Mouse (Mus musculus) forebrain, embryonic 14.5 days (tissue): ENCODE data around the gene Ap5z1. TPM values are rescaled to one million over a fixed set of nuclear protein-coding genes. Genes with fewer than 3 reads are reported as not detected.
A peak's percentile ranks its signal among the peaks of the same experiment; 100 is the strongest.

Experiments
- ATAC-seq: fragments of 200-750 bp; cut with Nextera tagmentation; 2 replicates; pipeline ENCODE4 v1.8.0; 2017; ENCODE audit warnings: mild to moderate bottlenecking, moderate library complexity
- DNase-seq: peaks from one replicate; pipeline ENCODE4 v3.0.0-alpha.2; 2015; ENCODE audit warnings: low spot score
- H3K27ac ChIP-seq: fragments of 300-500 bp; sonication (generic); 2 replicates; pipeline ENCODE4 v1.5.1; 2014; ENCODE audit warnings: low read depth, mild to moderate bottlenecking, control low read depth, low read length, moderate library complexity
- H3K27me3 ChIP-seq: fragments of 300-500 bp; sonication (generic); replicated peaks from 2 replicates; pipeline ENCODE4 v1.6.1; 2014; ENCODE audit warnings: low read length, control low read depth, mixed read lengths; ENCODE audit not compliant: control insufficient read depth, insufficient read depth
- H3K36me3 ChIP-seq: fragments of 300-500 bp; sonication (generic); 2 replicates; pipeline ENCODE4 v1.6.1; 2014; ENCODE audit warnings: low read length, control low read depth; ENCODE audit not compliant: control insufficient read depth, insufficient read depth
- H3K4me1 ChIP-seq: fragments of 300-500 bp; sonication (generic); 2 replicates; pipeline ENCODE4 v1.6.1; 2014; ENCODE audit warnings: antibody characterized with exemption, low read length, control low read depth; ENCODE audit not compliant: control insufficient read depth, insufficient read depth
- H3K4me2 ChIP-seq: fragments of 300-500 bp; sonication (generic); 2 replicates; pipeline ENCODE4 v1.6.1; 2014; ENCODE audit warnings: mild to moderate bottlenecking, control low read depth, low read length
- H3K4me3 ChIP-seq: fragments of 300-500 bp; sonication (generic); 2 replicates; pipeline ENCODE4 v1.5.1; 2014; ENCODE audit warnings: low read depth, low read length, control low read depth
- H3K9ac ChIP-seq: fragments of 300-500 bp; sonication (generic); 2 replicates; pipeline ENCODE4 v1.6.1; 2014; ENCODE audit warnings: mild to moderate bottlenecking, low read length, control low read depth, moderate library complexity
- H3K9me3 ChIP-seq: fragments of 300-500 bp; sonication (generic); replicated peaks from 2 replicates; pipeline ENCODE4 v1.6.1; 2016; ENCODE audit warnings: low read length, control low read depth, mixed read lengths; ENCODE audit not compliant: control insufficient read depth
- WGBS: fragments of 180-500 bp; shearing (Covaris S2); extraction: QIAGEN DNeasy Blood & Tissue Kit; methylation state at CpG from one replicate; pipeline ENCODE4 v1.1.7; 2014; 5-methylcytosine and 5-hydroxymethylcytosine counted together
- polyA plus RNA-seq: library from polyadenylated mRNA; unstranded; fragments of >200 nt; fragmentation: Nextera tagmentation; extraction: Ambion mirVana; gene quantifications from 2 replicates; pipeline ENCODE4 v1.2.1, GENCODE M21; 2014

The Ap5z1 gene
- polyA plus RNA-seq, 1 experiment from 2014 or later: 9.4 TPM

GRCm38 (mm10) chr5:142443514-142443913 lies 20.2 kb upstream of the Ap5z1 start:
- Histone ChIP-seq H3K9me3 (no peaks in the 10 kb centered on the region), H3K27ac (no peak overlapping the region), H3K9ac (no peak overlapping the region), H3K4me2 (no peak overlapping the region), H3K27me3 (no peaks in the 10 kb centered on the region), H3K4me3 (no peak overlapping the region), H3K36me3 (no peaks in the 10 kb centered on the region), H3K4me1 (peaks cover 16% of the 10 kb centered on the region)
- DNase-seq (no peak), ATAC-seq (no peak)
- WGBS: 69% methylated on average over 15 of the region's 15 CpGs

- Histone ChIP-seq H3K4me2 (no peak overlapping the region), H3K27me3 (no peaks in the 10 kb centered on the region), H3K27ac (no peak overlapping the region), H3K9me3 (no peaks in the 10 kb centered on the region), H3K4me3 (no peak overlapping the region), H3K4me1 (peaks cover 16% of the 10 kb centered on the region), H3K9ac (no peak overlapping the region), H3K36me3 (0 out of 2 replicates have a peak, but pooled peaks cover 3% of the 10 kb centered on the region)
- no peak for DNase-seq
- WGBS: 74% methylated on average over 14 of the region's 14 CpGs
- ATAC-seq: no peak
Observed at GRCm38 (mm10) chr5:142443994-142444393, 19.8 kb upstream of the Ap5z1 start.

- DNase-seq (no peak), ATAC-seq (no peak)
- 71% methylated on average over 11 of the region's 11 CpGs for WGBS
- H3K27ac ChIP-seq: no peak overlapping the region
- H3K36me3 ChIP-seq: peaks cover 8% of the 10 kb centered on the region
- peaks cover 12% of the 10 kb centered on the region for H3K4me1 ChIP-seq
- H3K9me3 ChIP-seq: no peaks in the 10 kb centered on the region
- no peaks in the 10 kb centered on the region for H3K27me3 ChIP-seq
- H3K4me3 ChIP-seq: no peak overlapping the region
- H3K9ac ChIP-seq: no peak overlapping the region
- H3K4me2 ChIP-seq: no peak overlapping the region
Observed at GRCm38 (mm10) chr5:142444791-142445531, 18.8 kb upstream of the Ap5z1 start.

GRCm38 (mm10) chr5:142445709-142446108 lies 18.0 kb upstream of the Ap5z1 start:
- Histone ChIP-seq H3K9ac (no peak overlapping the region), H3K27ac (no peak overlapping the region)

GRCm38 (mm10) chr5:142448076-142448475 lies 15.7 kb upstream of the Ap5z1 start:
- Histone ChIP-seq H3K9ac (no peak overlapping the region), H3K4me1 (0 out of 2 replicates have a peak, but pooled peaks cover 2% of the 10 kb centered on the region), H3K9me3 (no peaks in the 10 kb centered on the region), H3K36me3 (peaks cover 25% of the 10 kb centered on the region), H3K27ac (no peak overlapping the region), H3K27me3 (no peaks in the 10 kb centered on the region), H3K4me3 (no peak overlapping the region), H3K4me2 (0 out of 2 replicates have a peak overlapping the region, but pooled peaks have one; percentile 11)
- DNase-seq (peak; percentile 96), ATAC-seq (peak; percentile 80)
- WGBS: 8% methylated on average over 9 of the region's 9 CpGs

More at GRCm38 (mm10) chr5:142445709-142446108, 18.0 kb upstream of the Ap5z1 start:
- 57% methylated on average over 8 of the region's 8 CpGs for WGBS
- Histone ChIP-seq H3K27me3 (no peaks in the 10 kb centered on the region), H3K36me3 (peaks cover 14% of the 10 kb centered on the region), H3K4me1 (peaks cover 9% of the 10 kb centered on the region; the same call in 1 of the 2 replicates), H3K9me3 (no peaks in the 10 kb centered on the region), H3K4me3 (no peak overlapping the region), H3K4me2 (no peak overlapping the region)
- DNase-seq (peak; percentile 43), ATAC-seq (0 out of 2 replicates have a peak, but pooled peaks have one; percentile 10)

- ATAC-seq: 0 out of 2 replicates have a peak, but pooled peaks have one; percentile 8
- H3K9me3 ChIP-seq: no peaks in the 10 kb centered on the region
- peaks cover 31% of the 10 kb centered on the region for H3K36me3 ChIP-seq
- DNase-seq: no peak
- no peak overlapping the region for H3K4me3 ChIP-seq
- 85% methylated on average over 12 of the region's 12 CpGs for WGBS
- no peak overlapping the region for H3K9ac ChIP-seq
- H3K27ac ChIP-seq: no peak overlapping the region
- H3K27me3 ChIP-seq: no peaks in the 10 kb centered on the region
- H3K4me2 ChIP-seq: no peak overlapping the region
- H3K4me1 ChIP-seq: 0 out of 2 replicates have a peak, but pooled peaks cover 2% of the 10 kb centered on the region
Observed at GRCm38 (mm10) chr5:142448623-142449022, 15.1 kb upstream of the Ap5z1 start.

- Histone ChIP-seq H3K27me3 (no peaks in the 10 kb centered on the region), H3K27ac (no peak overlapping the region), H3K4me3 (no peak overlapping the region), H3K9me3 (no peaks in the 10 kb centered on the region), H3K4me2 (no peak overlapping the region), H3K4me1 (0 out of 2 replicates have a peak, but pooled peaks cover 2% of the 10 kb centered on the region), H3K36me3 (peaks cover 48% of the 10 kb centered on the region), H3K9ac (no peak overlapping the region)
- WGBS: 86% methylated on average over 9 of the region's 9 CpGs
- ATAC-seq (no peak), DNase-seq (no peak)
Observed at GRCm38 (mm10) chr5:142450846-142451245, 12.9 kb upstream of the Ap5z1 start.

GRCm38 (mm10) chr5:142451759-142452158 lies 12.0 kb upstream of the Ap5z1 start:
- H3K9me3 ChIP-seq: no peaks in the 10 kb centered on the region
- ATAC-seq (peak; percentile 25; the same call in 1 of the 2 replicates), DNase-seq (peak; percentile 53)
- 0 out of 2 replicates have a peak, but pooled peaks cover 2% of the 10 kb centered on the region for H3K4me1 ChIP-seq
- H3K27ac ChIP-seq: no peak overlapping the region
- no peak overlapping the region for H3K4me3 ChIP-seq
- no peaks in the 10 kb centered on the region for H3K27me3 ChIP-seq
- no peak overlapping the region for H3K4me2 ChIP-seq
- 8% methylated on average over 1 of the region's 1 CpGs for WGBS
- peaks cover 55% of the 10 kb centered on the region for H3K36me3 ChIP-seq
- no peak overlapping the region for H3K9ac ChIP-seq

- Histone ChIP-seq H3K4me3 (no peak overlapping the region), H3K4me2 (no peak overlapping the region), H3K27ac (no peak overlapping the region), H3K27me3 (no peaks in the 10 kb centered on the region), H3K36me3 (peaks cover 74% of the 10 kb centered on the region), H3K9me3 (no peaks in the 10 kb centered on the region), H3K4me1 (no peaks in the 10 kb centered on the region), H3K9ac (no peak overlapping the region)
- ATAC-seq: no peak
- no peak for DNase-seq
- 94% methylated on average over 13 of the region's 13 CpGs for WGBS
Observed at GRCm38 (mm10) chr5:142453742-142454141, 10.0 kb upstream of the Ap5z1 start.
